Mouse (Mus musculus) midbrain, postnatal 0 days (tissue): ENCODE measurements around the gene Cst9. TPM values are rescaled to one million over a fixed set of nuclear protein-coding genes. Genes with fewer than 3 reads are reported as not detected.

Source experiments
- ATAC-seq: fragments of 200-750 bp; cut with Nextera tagmentation; 2 replicates; pipeline ENCODE4 v1.8.0; 2017; ENCODE audit warnings: moderate number of reproducible peaks, mild to moderate bottlenecking, moderate TSS enrichment, moderate library complexity; ENCODE audit not compliant: low FRiP score
- DNase-seq: peaks from one replicate; pipeline ENCODE4 v3.0.0-alpha.2; 2015; ENCODE audit warnings: low spot score
- H3K27ac ChIP-seq: fragments of 300-500 bp; sonication (generic); 2 replicates; pipeline ENCODE4 v1.5.1; 2014; ENCODE audit warnings: low read depth, mild to moderate bottlenecking, low read length, mixed read lengths
- H3K27me3 ChIP-seq: fragments of 300-500 bp; sonication (generic); 2 replicates; pipeline ENCODE4 v1.6.1; 2014; ENCODE audit warnings: low read length, control low read depth, mixed read lengths; ENCODE audit not compliant: insufficient read depth
- H3K36me3 ChIP-seq: fragments of 300-500 bp; sonication (generic); 2 replicates; pipeline ENCODE4 v1.6.1; 2014; ENCODE audit warnings: low read length, control low read depth, mixed read lengths; ENCODE audit not compliant: insufficient read depth
- H3K4me1 ChIP-seq: fragments of 300-500 bp; sonication (generic); 2 replicates; pipeline ENCODE4 v1.6.1; 2014; ENCODE audit warnings: mild to moderate bottlenecking, control low read depth, antibody characterized with exemption, low read length, mixed read lengths; ENCODE audit not compliant: insufficient read depth
- H3K4me2 ChIP-seq: fragments of 300-500 bp; sonication (generic); 2 replicates; pipeline ENCODE4 v1.6.1; 2014; ENCODE audit warnings: low read depth, mild to moderate bottlenecking, low read length, mixed read lengths; ENCODE audit not compliant: poor library complexity, severe bottlenecking
- H3K4me3 ChIP-seq: fragments of 300-500 bp; sonication (generic); 2 replicates; pipeline ENCODE4 v1.5.1; 2014; ENCODE audit warnings: low read depth, mild to moderate bottlenecking, low read length, moderate library complexity
- H3K9ac ChIP-seq: fragments of 300-500 bp; sonication (generic); replicated peaks from 2 replicates; pipeline ENCODE4 v1.6.1; 2014; ENCODE audit warnings: mild to moderate bottlenecking, low read length, moderate library complexity, mixed read lengths; ENCODE audit not compliant: poor library complexity, severe bottlenecking
- H3K9me3 ChIP-seq: fragments of 300-500 bp; sonication (generic); 2 replicates; pipeline ENCODE4 v1.6.1; 2016; ENCODE audit warnings: low read length, control low read depth
- CTCF ChIP-seq: IDR thresholded peaks from 2 replicates; pipeline ENCODE4 v1.5.1; 2016; ENCODE audit warnings: antibody characterized with exemption, mild to moderate bottlenecking
- WGBS: fragments of 180-500 bp; shearing (Covaris S2); extraction: QIAGEN DNeasy Blood & Tissue Kit; methylation state at CpG from one replicate; pipeline ENCODE4 v1.1.7; 2014; 5-methylcytosine and 5-hydroxymethylcytosine counted together
- polyA plus RNA-seq: library from polyadenylated mRNA; unstranded; fragments of >200 nt; fragmentation: Nextera tagmentation; extraction: Ambion mirVana; gene quantifications from 2 replicates; pipeline ENCODE4 v1.2.1, GENCODE M21; 2015
- total RNA-seq: library from RNA; depleted of rRNA; stranded (reverse); fragments of >200 nt; gene quantifications from 2 replicates; pipeline ENCODE4 v1.2.3, GENCODE M21; 2014; rRNA removed

Gene Cst9
- total and polyA plus RNA-seq, 2 experiments from 2014 or later = not detected

DNA sequence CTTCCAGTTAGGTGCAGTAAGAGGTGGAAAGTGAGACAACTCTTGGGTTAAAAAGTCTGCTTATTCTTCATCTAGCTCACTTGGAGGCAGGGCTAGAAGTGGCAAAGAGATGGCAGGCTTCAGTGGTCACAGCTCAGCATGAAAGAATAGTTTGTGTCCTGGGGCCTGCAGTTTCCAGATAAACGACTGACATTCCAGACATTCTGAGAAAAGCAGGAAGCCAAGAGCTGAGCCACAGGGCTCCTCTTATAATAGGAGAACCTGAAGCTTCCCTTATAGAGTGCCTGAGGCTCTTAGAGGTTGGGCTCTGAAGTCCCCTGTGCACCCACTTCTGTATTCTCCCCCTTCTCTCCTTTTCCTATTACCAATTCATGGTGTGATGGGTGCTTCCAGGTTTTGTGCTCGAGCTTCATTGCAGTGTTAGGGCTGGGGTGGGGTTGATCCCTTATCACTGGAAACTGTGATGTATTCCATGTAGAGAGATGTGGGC, 43.7 kb downstream of the Cst9 start:
- H3K4me1 ChIP-seq = peaks cover 7% of the 10 kb centered on the region; the same call in 1 of the 2 replicates
- H3K27me3 ChIP-seq = no peaks in the 10 kb centered on the region
- H3K9ac ChIP-seq = no peak overlapping the region
- no peak overlapping the region for H3K4me3 ChIP-seq
- no peaks in the 10 kb centered on the region for H3K36me3 ChIP-seq
- no peak for TF ChIP-seq CTCF
- no peak overlapping the region for H3K27ac ChIP-seq
- no peaks in the 10 kb centered on the region for H3K9me3 ChIP-seq
- ATAC-seq (no peak), DNase-seq (no peak)
- no peak overlapping the region for H3K4me2 ChIP-seq
- 24% methylated on average over 2 of the region's 2 CpGs for WGBS

DNA sequence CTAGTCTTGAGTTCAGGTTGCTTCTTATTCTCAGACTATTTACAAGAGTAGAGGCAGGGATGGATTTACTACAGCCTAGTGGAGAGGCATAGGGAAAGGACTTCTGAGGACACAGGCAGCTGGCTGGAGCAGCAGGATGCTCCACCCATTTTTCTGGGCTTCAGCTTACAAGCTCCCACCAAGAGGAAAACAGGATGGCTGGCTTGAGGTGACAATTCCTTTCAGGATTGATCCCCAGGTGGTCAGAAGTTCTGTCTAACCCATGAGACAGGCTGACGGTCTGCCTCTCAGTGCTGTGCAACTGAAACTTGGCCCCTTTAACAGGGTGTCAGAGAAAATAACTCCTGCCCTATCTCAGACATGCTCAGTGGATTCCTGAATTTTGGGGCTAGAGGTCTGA, 44.3 kb downstream of the Cst9 start:
- no peak for TF ChIP-seq CTCF
- Histone ChIP-seq H3K4me3 (no peak overlapping the region), H3K9me3 (no peaks in the 10 kb centered on the region), H3K36me3 (no peaks in the 10 kb centered on the region), H3K27me3 (no peaks in the 10 kb centered on the region), H3K4me2 (no peak overlapping the region), H3K4me1 (peaks cover 2% of the 10 kb centered on the region; the same call in 1 of the 2 replicates), H3K9ac (no peak overlapping the region), H3K27ac (no peak overlapping the region)
- DNase-seq (no peak), ATAC-seq (no peak)
- WGBS = 50% methylated on average over 1 of the region's 1 CpGs

DNA sequence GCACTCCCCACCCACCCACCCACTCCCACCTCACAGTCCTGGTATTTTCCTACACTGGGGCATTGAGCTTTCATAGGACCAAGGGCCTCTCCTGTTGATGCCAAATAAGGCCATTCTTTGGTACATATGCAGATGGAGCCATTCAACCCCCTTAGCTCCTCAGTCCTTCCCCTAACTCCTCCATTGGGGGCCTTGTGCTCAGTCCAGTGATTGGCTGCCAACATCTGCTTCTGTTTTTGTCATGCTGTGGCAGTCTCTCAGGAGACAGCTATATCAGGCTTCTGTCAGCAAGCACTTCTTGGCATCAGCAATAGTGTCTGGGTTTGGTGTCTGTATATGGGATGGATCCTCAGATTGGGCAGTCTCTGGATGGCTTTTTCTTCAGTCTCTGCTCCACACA, 49.8 kb downstream of the Cst9 start:
- no peaks in the 10 kb centered on the region for H3K36me3 ChIP-seq
- no peak for TF ChIP-seq CTCF
- no peaks in the 10 kb centered on the region for H3K4me1 ChIP-seq
- H3K9ac ChIP-seq = no peak overlapping the region
- no peak overlapping the region for H3K4me2 ChIP-seq
- ATAC-seq (no peak; the same call in 1 of the 2 replicates), DNase-seq (peak; percentile 48)
- H3K4me3 ChIP-seq = no peak overlapping the region
- H3K27me3 ChIP-seq = no peaks in the 10 kb centered on the region
- no peak overlapping the region for H3K27ac ChIP-seq
- H3K9me3 ChIP-seq = no peaks in the 10 kb centered on the region

Other genes with a start within 250 kb of the Cst9 start
- 23.8 and 24.9 TPM in 2 replicates for gene Nxt1, start 162.5 kb upstream of the Cst9 start, total RNA-seq
- 22.7 and 26.0 TPM in 2 replicates for gene Nxt1, start 162.5 kb upstream of the Cst9 start, polyA plus RNA-seq
- 16.7 and 22.7 TPM in 2 replicates for gene Gzf1, start 154.1 kb upstream of the Cst9 start, total RNA-seq
- 14.1 and 14.4 TPM in 2 replicates for gene Gzf1, start 154.1 kb upstream of the Cst9 start, polyA plus RNA-seq
- 147 and 186 TPM in 2 replicates for gene Napb, start 102.7 kb upstream of the Cst9 start, total RNA-seq
- gene Napb, start 102.7 kb upstream of the Cst9 start, polyA plus RNA-seq = 117 and 127 TPM in 2 replicates
- not detected in 2 replicates for gene Cstl1, start 84.8 kb upstream of the Cst9 start, total RNA-seq
- not detected in 2 replicates for gene Cstl1, start 84.8 kb upstream of the Cst9 start, polyA plus RNA-seq
- not detected in 2 replicates for gene Cst11, start 63.6 kb upstream of the Cst9 start, total RNA-seq
- gene Cst11, start 63.6 kb upstream of the Cst9 start, polyA plus RNA-seq = not detected in 2 replicates
- gene 8030411F24Rik, start 53.1 kb upstream of the Cst9 start, total RNA-seq = not detected in 2 replicates
- not detected in 2 replicates for gene 8030411F24Rik, start 53.1 kb upstream of the Cst9 start, polyA plus RNA-seq
- not detected in 2 replicates for gene Cst12, start 45.8 kb upstream of the Cst9 start, total RNA-seq
- gene Cst12, start 45.8 kb upstream of the Cst9 start, polyA plus RNA-seq = not detected in 2 replicates
- gene Cst8, start 36.4 kb upstream of the Cst9 start, total RNA-seq = not detected in 2 replicates
- not detected in 2 replicates for gene Cst8, start 36.4 kb upstream of the Cst9 start, polyA plus RNA-seq
- not detected in 2 replicates for gene Cst13, start 15.1 kb upstream of the Cst9 start, total RNA-seq
- gene Cst13, start 15.1 kb upstream of the Cst9 start, polyA plus RNA-seq = not detected in 2 replicates
- not detected in 2 replicates for gene 9230104L09Rik, start 29.9 kb downstream of the Cst9 start, total RNA-seq
- not detected in 2 replicates for gene 9230104L09Rik, start 29.9 kb downstream of the Cst9 start, polyA plus RNA-seq
- gene Cst3, start 40.5 kb downstream of the Cst9 start, total RNA-seq = 457 and 677 TPM in 2 replicates
- gene Cst3, start 40.5 kb downstream of the Cst9 start, polyA plus RNA-seq = 1,077 and 1,177 TPM in 2 replicates
- gene Gm1330, start 168.1 kb downstream of the Cst9 start, total RNA-seq = not detected in 2 replicates
- gene Gm1330, start 168.1 kb downstream of the Cst9 start, polyA plus RNA-seq = not detected in 2 replicates
- not detected in 2 replicates for gene Gm10750, start 182.1 kb downstream of the Cst9 start, total RNA-seq
- gene Gm10750, start 182.1 kb downstream of the Cst9 start, polyA plus RNA-seq = not detected in 2 replicates